Mouse (Mus musculus) embryonic facial prominence, embryonic 10.5 days (tissue): ENCODE results near the gene Gm9857. TPM values are rescaled to one million over a fixed set of nuclear protein-coding genes. Genes with fewer than 3 reads are reported as not detected.
A peak's percentile ranks its signal among the peaks of the same experiment; 100 is the strongest.

Experiments used
- DNase-seq: peaks from one replicate; pipeline ENCODE4 v3.0.0-alpha.2; 2017; ENCODE audit warnings: low spot score
- H3K27ac ChIP-seq: fragments of 300-500 bp; sonication (generic); replicated peaks from 2 replicates; pipeline ENCODE4 v1.5.1; 2016; ENCODE audit warnings: mild to moderate bottlenecking
- H3K27me3 ChIP-seq: fragments of 300-500 bp; sonication (generic); replicated peaks from 2 replicates; pipeline ENCODE4 v1.6.1; 2016; ENCODE audit warnings: low read depth, mild to moderate bottlenecking; ENCODE audit not compliant: poor library complexity, severe bottlenecking
- H3K36me3 ChIP-seq: fragments of 300-500 bp; sonication (generic); replicated peaks from 2 replicates; pipeline ENCODE4 v1.6.1; 2016; ENCODE audit warnings: mild to moderate bottlenecking, moderate library complexity
- H3K4me1 ChIP-seq: fragments of 300-500 bp; sonication (generic); 2 replicates; pipeline ENCODE4 v1.6.1; 2016
- H3K4me3 ChIP-seq: fragments of 300-500 bp; sonication (generic); 2 replicates; pipeline ENCODE4 v1.5.1; 2016; ENCODE audit warnings: mild to moderate bottlenecking, moderate library complexity
- H3K9me3 ChIP-seq: fragments of 300-500 bp; sonication (generic); 2 replicates; pipeline ENCODE4 v1.6.1; 2016; ENCODE audit warnings: mild to moderate bottlenecking
- WGBS: fragments of 180-500 bp; shearing (Covaris S2); methylation state at CpG from one replicate; pipeline ENCODE4 v1.1.7; 2016; 5-methylcytosine and 5-hydroxymethylcytosine counted together
- polyA plus RNA-seq: library from polyadenylated mRNA; unstranded; fragments of >200 nt; fragmentation: Nextera tagmentation; extraction: Ambion mirVana; gene quantifications from 2 replicates; pipeline ENCODE4 v1.2.1, GENCODE M21; 2016

Gm9857 gene
- polyA plus RNA-seq, 1 experiment from 2014 or later: not detected

DNA sequence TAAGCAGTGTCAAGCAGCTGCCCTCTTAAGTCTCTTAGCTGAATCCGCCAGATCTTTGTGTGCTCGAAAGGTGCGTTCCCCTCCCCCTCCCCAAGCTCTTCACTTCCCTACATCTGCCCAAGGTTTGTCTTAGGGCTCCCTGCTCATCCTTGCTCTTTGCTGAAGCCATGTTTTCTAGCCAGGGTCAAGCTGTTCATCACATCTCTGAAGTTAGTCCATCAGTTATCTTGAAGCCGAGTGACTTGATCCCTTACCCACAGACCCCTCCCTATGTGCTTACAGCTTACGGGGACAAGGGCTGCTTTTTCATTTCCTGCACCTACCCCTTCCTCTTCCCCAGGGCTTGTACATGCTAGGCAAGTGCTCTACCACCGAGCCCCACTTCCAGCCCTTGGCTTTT is 21.4 kb upstream of the Gm9857 start:
- no peaks in the 10 kb centered on the region for H3K9me3 ChIP-seq
- 55% methylated on average over 6 of the region's 6 CpGs for WGBS
- H3K4me1 ChIP-seq: peaks cover 14% of the 10 kb centered on the region
- no peak overlapping the region for H3K4me3 ChIP-seq
- no peak for DNase-seq
- no peaks in the 10 kb centered on the region for H3K27me3 ChIP-seq
- no peaks in the 10 kb centered on the region for H3K36me3 ChIP-seq
- peak overlapping the region; percentile 67 for H3K27ac ChIP-seq

DNA sequence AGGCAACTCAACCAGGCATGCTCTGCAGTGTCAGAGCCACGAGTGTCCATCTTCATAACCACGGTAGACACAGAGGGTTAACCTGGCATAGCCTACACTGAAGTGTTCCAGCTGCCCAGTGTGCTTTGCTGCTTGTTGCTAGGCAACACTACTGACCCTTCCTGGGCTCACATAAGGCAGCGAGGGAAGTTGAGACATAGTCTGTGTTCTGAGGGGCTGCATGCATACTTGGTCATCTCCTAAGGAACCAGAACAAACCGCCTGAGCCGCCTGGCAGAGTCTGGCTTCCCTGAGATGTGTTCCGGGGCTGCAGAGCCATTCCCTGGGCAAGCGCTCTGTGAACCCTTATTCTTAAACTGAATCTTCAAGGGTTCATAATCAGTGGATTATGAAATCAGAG is 21.0 kb upstream of the Gm9857 start:
- Histone ChIP-seq H3K4me1 (peaks cover 14% of the 10 kb centered on the region), H3K4me3 (no peak overlapping the region), H3K9me3 (no peaks in the 10 kb centered on the region), H3K36me3 (no peaks in the 10 kb centered on the region), H3K27me3 (no peaks in the 10 kb centered on the region), H3K27ac (peak overlapping the region; percentile 67)
- 58% methylated on average over 7 of the region's 7 CpGs for WGBS
- DNase-seq: peak; percentile 21

- no peaks in the 10 kb centered on the region for H3K9me3 ChIP-seq
- DNase-seq: no peak
- no peak overlapping the region for H3K27ac ChIP-seq
- H3K27me3 ChIP-seq: no peaks in the 10 kb centered on the region
- no peaks in the 10 kb centered on the region for H3K36me3 ChIP-seq
- no peak overlapping the region for H3K4me3 ChIP-seq
- WGBS: 82% methylated on average over 13 of the region's 13 CpGs
- H3K4me1 ChIP-seq: peaks cover 14% of the 10 kb centered on the region
Observed at GRCm38 (mm10) chr3:108959680-108960295, 19.5 kb upstream of the Gm9857 start.

DNA sequence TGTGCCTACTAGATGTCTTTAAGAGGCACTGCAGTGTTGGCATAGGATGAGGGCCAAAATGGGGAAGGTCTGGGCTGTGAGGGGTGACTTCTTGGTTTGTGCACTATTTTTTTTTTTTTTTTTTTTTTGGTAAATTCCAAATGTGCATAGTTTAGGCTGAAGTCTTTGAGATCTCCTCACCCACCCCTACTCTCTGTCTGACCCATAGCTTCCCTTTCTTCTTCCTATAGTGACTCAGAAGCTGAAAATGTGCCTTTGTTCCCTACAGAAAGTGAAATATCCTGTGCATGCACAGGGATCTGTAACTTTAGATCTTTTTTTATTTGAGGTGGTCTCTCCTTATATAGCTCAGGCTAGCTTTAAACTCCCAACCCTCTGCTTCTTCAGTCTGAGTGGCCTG is 17.7 kb upstream of the Gm9857 start:
- Histone ChIP-seq H3K27ac (no peak overlapping the region), H3K27me3 (no peaks in the 10 kb centered on the region), H3K9me3 (no peaks in the 10 kb centered on the region), H3K36me3 (no peaks in the 10 kb centered on the region), H3K4me1 (peaks cover 14% of the 10 kb centered on the region), H3K4me3 (no peak overlapping the region)
- DNase-seq: no peak

DNA sequence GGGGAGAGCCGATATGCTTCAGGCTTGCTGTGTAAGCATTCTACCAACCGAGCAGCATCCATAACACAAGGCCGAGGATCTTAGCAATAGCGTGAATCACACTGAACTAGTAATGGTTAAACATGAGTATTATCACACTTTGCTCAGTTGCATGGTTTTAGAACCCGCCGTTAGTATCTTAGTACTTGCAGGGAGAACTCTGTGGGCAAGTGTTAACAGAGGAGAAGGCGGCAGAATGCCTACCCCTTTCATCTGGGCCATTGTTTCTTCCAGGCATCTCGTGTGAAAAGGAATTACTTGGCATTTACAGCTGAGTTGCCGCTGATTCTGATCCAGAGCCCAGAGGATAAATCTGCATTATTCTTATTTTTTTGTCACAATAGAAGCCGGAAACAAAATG is 751 bp upstream of the Gm9857 start:
- H3K27me3 ChIP-seq: no peaks in the 10 kb centered on the region
- 88% methylated on average over 10 of the region's 10 CpGs for WGBS
- no peak for DNase-seq

GRCm38 (mm10) chr3:108939573-108939972 is 672 bp downstream of the Gm9857 start, which contains the start of gene Henmt1:
Henmt1 (plus strand) TSS chr3:108939873.
- no peak for DNase-seq
- WGBS: 84% methylated on average over 5 of the region's 5 CpGs
- Histone ChIP-seq H3K4me3 (peak within 1 kb of the TSS; percentile 52), H3K27ac (peak within 1 kb of the TSS; percentile 44; the same call in 1 of the 2 replicates), H3K27me3 (no peaks in the 10 kb centered on the region), H3K36me3 (no peaks in the 10 kb centered on the region), H3K9me3 (no peaks in the 10 kb centered on the region), H3K4me1 (peaks cover 6% of the 10 kb centered on the region; the same call in 1 of the 2 replicates)

More for the DNA sequence above, 751 bp upstream of the Gm9857 start:
- peaks cover 6% of the 10 kb centered on the region; the same call in 1 of the 2 replicates for H3K4me1 ChIP-seq
- no peaks in the 10 kb centered on the region for H3K9me3 ChIP-seq
- no peak overlapping the region for H3K27ac ChIP-seq
- H3K4me3 ChIP-seq: no peak overlapping the region
- no peaks in the 10 kb centered on the region for H3K36me3 ChIP-seq

GRCm38 (mm10) chr3:108938691-108939090 is 1.6 kb downstream of the Gm9857 start:
- H3K27ac ChIP-seq: no peak overlapping the region
- 91% methylated on average over 5 of the region's 5 CpGs for WGBS
- H3K9me3 ChIP-seq: no peaks in the 10 kb centered on the region
- H3K27me3 ChIP-seq: no peaks in the 10 kb centered on the region
- H3K4me3 ChIP-seq: no peak overlapping the region
- peaks cover 6% of the 10 kb centered on the region; the same call in 1 of the 2 replicates for H3K4me1 ChIP-seq
- no peaks in the 10 kb centered on the region for H3K36me3 ChIP-seq
- DNase-seq: no peak

GRCm38 (mm10) chr3:108933557-108933956 is 6.7 kb downstream of the Gm9857 start:
- H3K36me3 ChIP-seq: no peaks in the 10 kb centered on the region
- H3K27ac ChIP-seq: no peak overlapping the region
- H3K4me3 ChIP-seq: no peak overlapping the region
- DNase-seq: no peak
- WGBS: 94% methylated on average over 6 of the region's 6 CpGs
- H3K4me1 ChIP-seq: no peaks in the 10 kb centered on the region
- H3K27me3 ChIP-seq: no peaks in the 10 kb centered on the region
- no peaks in the 10 kb centered on the region for H3K9me3 ChIP-seq

DNA sequence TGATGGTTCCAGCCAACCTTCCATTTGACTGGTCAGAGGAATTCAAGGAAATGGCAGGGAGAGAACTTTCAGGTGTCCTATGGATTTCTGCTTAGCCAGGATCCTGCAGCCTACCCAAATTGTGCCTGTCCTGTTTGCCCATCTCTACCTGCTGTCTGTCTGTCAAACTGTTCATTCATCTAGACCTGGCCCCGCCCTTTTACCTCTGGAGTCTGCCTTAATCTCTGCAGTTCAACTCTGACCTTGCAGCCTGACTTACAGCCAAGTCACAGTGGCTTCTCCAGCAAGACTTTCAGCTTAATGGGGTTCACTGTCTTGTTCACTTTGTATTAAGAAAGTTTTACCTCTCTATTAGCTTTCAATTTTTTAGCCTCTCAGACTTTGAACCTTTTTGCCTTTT is 13.9 kb downstream of the Gm9857 start:
- no peak for DNase-seq

GRCm38 (mm10) chr3:108925677-108926076 is 14.6 kb downstream of the Gm9857 start:
- 91% methylated on average over 4 of the region's 4 CpGs for WGBS

More for the DNA sequence above, 13.9 kb downstream of the Gm9857 start:
- no peaks in the 10 kb centered on the region for H3K4me1 ChIP-seq
- H3K9me3 ChIP-seq: no peaks in the 10 kb centered on the region
- WGBS: 58% methylated on average over 1 of the region's 1 CpGs
- H3K4me3 ChIP-seq: no peak overlapping the region
- no peaks in the 10 kb centered on the region for H3K27me3 ChIP-seq
- no peak overlapping the region for H3K27ac ChIP-seq
- no peaks in the 10 kb centered on the region for H3K36me3 ChIP-seq

GRCm38 (mm10) chr3:108921822-108922221 is 18.4 kb downstream of the Gm9857 start:
- H3K27me3 ChIP-seq: no peaks in the 10 kb centered on the region
- no peaks in the 10 kb centered on the region for H3K9me3 ChIP-seq
- no peak overlapping the region for H3K27ac ChIP-seq
- no peak for DNase-seq
- no peak overlapping the region for H3K4me3 ChIP-seq
- H3K4me1 ChIP-seq: no peaks in the 10 kb centered on the region
- H3K36me3 ChIP-seq: no peaks in the 10 kb centered on the region
- 85% methylated on average over 1 of the region's 1 CpGs for WGBS

More at GRCm38 (mm10) chr3:108925677-108926076, 14.6 kb downstream of the Gm9857 start:
- H3K36me3 ChIP-seq: no peaks in the 10 kb centered on the region
- no peaks in the 10 kb centered on the region for H3K9me3 ChIP-seq
- H3K4me1 ChIP-seq: no peaks in the 10 kb centered on the region
- H3K27ac ChIP-seq: no peak overlapping the region
- no peaks in the 10 kb centered on the region for H3K27me3 ChIP-seq
- H3K4me3 ChIP-seq: no peak overlapping the region
- no peak for DNase-seq

DNA sequence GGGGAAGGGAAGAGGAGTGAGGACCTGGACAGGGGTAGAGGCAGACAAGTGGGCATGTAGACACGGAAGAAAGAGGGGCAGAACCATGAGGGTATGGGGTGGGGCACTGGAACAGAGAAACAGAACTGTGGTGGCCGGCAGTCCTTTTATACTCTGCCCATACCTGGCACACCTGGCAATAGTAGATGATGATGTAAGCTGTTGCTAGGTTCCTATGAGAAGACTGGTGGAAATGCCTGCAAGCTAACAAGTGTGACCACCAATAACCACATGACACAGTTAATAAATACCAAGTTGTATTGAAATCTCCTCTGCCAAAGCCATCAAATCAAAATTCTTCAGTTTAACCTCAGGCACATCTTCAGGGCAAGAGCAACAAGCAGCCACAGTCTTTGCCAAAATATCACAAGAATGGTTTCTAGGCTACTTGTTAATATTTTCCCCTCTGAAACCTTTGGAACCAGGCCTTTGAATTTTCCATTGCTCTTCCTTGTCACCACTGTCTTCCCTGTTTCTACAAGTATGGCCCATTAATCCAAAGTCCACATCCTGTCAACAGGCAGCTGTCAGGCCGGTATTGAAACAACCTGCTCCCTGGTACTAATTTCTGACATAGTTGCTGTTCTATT is 19.7 kb downstream of the Gm9857 start:
- Histone ChIP-seq H3K36me3 (no peaks in the 10 kb centered on the region), H3K4me1 (0 out of 2 replicates have a peak, but pooled peaks cover 4% of the 10 kb centered on the region), H3K27me3 (no peaks in the 10 kb centered on the region), H3K27ac (no peak overlapping the region), H3K9me3 (no peaks in the 10 kb centered on the region), H3K4me3 (no peak overlapping the region)
- WGBS: 87% methylated on average over 3 of the region's 3 CpGs
- DNase-seq: no peak

DNA sequence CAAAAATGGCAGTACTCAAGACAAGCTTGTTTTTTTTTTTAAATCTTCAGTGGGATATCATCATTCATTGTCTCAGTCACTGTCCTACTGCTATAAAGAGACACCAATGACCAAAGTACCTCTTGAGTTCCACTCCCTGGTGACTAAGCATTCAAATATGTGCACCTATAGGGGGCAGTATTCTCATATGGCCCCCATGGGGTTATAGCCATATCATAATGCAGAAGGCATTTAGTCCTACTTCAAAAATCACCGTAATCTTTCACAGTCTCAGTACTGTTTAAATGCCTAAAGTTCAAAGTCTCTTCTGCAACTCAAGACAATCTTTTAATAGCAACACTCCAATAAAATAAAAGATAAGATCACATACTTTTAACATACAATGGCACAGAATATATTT is 21.4 kb downstream of the Gm9857 start:
- H3K4me3 ChIP-seq: no peak overlapping the region
- 100% methylated on average over 1 of the region's 1 CpGs for WGBS
- H3K36me3 ChIP-seq: no peaks in the 10 kb centered on the region
- no peaks in the 10 kb centered on the region for H3K27me3 ChIP-seq
- no peak overlapping the region for H3K27ac ChIP-seq
- 0 out of 2 replicates have a peak, but pooled peaks cover 4% of the 10 kb centered on the region for H3K4me1 ChIP-seq
- no peak for DNase-seq
- H3K9me3 ChIP-seq: no peaks in the 10 kb centered on the region
